Mouse (Mus musculus) ES-E14 (cell line): ENCODE measurements at regions not wholly inside any gene's neighbourhood (a gene's known extent, or its start where the extent isn't known, plus 50 kb on each side); places are given as distances from the start of the nearest gene placed in this dataset.

Experiments used
- DNase-seq: peaks from one replicate; pipeline ENCODE4 v3.0.0-alpha.2; 2013; ENCODE audit warnings: low read depth, low spot score
- H3K27ac ChIP-seq: 2 replicates; pipeline ENCODE4 v1.5.1; 2012; ENCODE audit warnings: low read depth, mild to moderate bottlenecking, low read length, moderate library complexity, mixed read lengths; ENCODE audit not compliant: poor library complexity, insufficient read depth, severe bottlenecking
- H3K36me3 ChIP-seq: 2 replicates; pipeline ENCODE4 v1.6.1; 2012; ENCODE audit warnings: mild to moderate bottlenecking, low read length, moderate library complexity, mixed read lengths; ENCODE audit not compliant: control insufficient read depth, poor library complexity, insufficient read depth, severe bottlenecking
- H3K4me1 ChIP-seq, 2 experiments: fragments of 150-350 bp in 1 of 2; sonication (generic) in 1 of 2; 2 replicates each; pipeline ENCODE4 v1.6.1; 2012; ENCODE audit warnings: low read length in 2 of 2, mild to moderate bottlenecking in 1 of 2, mixed read lengths in 1 of 2; ENCODE audit not compliant: control insufficient read depth in 2 of 2, insufficient read depth in 2 of 2, poor library complexity in 1 of 2
- H3K4me3 ChIP-seq, 2 experiments: fragments of 150-350 bp in 1 of 2; sonication (generic) in 1 of 2; 2 replicates each; pipeline ENCODE4 v1.5.1; 2012; ENCODE audit warnings: low read length in 2 of 2, low read depth in 1 of 2, mild to moderate bottlenecking in 1 of 2, mixed read lengths in 1 of 2; ENCODE audit not compliant: insufficient read depth in 1 of 2, poor library complexity in 1 of 2, severe bottlenecking in 1 of 2
- H3K9ac ChIP-seq: 2 replicates; pipeline ENCODE4 v1.6.1; 2012; ENCODE audit warnings: low read depth, mild to moderate bottlenecking, low read length, mixed read lengths; ENCODE audit not compliant: poor library complexity, insufficient read depth, severe bottlenecking
- H3K9me3 ChIP-seq: fragments of 150-350 bp; sonication (generic); 2 replicates; pipeline ENCODE4 v1.6.1; 2012; ENCODE audit warnings: low read depth, mild to moderate bottlenecking, low read length; ENCODE audit not compliant: control insufficient read depth, insufficient read depth
- CHD2 ChIP-seq: IDR thresholded peaks from 2 replicates; pipeline ENCODE4 v1.6.1; 2014; ENCODE audit warnings: mild to moderate bottlenecking, low read depth, low read length, inconsistent platforms
- HCFC1 ChIP-seq: IDR thresholded peaks from 2 replicates; pipeline ENCODE4 v1.6.1; 2012; ENCODE audit warnings: low read length, inconsistent platforms, borderline replicate concordance; ENCODE audit not compliant: insufficient read depth
- MAFK ChIP-seq: IDR thresholded peaks from 2 replicates; pipeline ENCODE4 v1.6.1; 2014; ENCODE audit warnings: mild to moderate bottlenecking, low read depth, low read length, inconsistent platforms; ENCODE audit not compliant: insufficient read depth
- ZC3H11A ChIP-seq: IDR thresholded peaks from 2 replicates; pipeline ENCODE4 v1.6.1; 2012; ENCODE audit warnings: low read depth, mild to moderate bottlenecking, inconsistent platforms, low read length, borderline replicate concordance
- ZNF384 ChIP-seq: IDR thresholded peaks from 2 replicates; pipeline ENCODE4 v1.6.1; 2012; ENCODE audit warnings: low read depth, low read length, inconsistent platforms
- in situ Hi-C, 2 experiments: fragments of 600-800 bp; cut with MboI; formaldehyde crosslinking; loops; one replicate each; pipeline ENCODE4 v1.15.1; 2025; ENCODE audit warnings: low sequenced_read_pairs in 2 of 2, inconsistent platforms in 1 of 2; ENCODE audit not compliant: unreplicated experiment in 2 of 2

DNA sequence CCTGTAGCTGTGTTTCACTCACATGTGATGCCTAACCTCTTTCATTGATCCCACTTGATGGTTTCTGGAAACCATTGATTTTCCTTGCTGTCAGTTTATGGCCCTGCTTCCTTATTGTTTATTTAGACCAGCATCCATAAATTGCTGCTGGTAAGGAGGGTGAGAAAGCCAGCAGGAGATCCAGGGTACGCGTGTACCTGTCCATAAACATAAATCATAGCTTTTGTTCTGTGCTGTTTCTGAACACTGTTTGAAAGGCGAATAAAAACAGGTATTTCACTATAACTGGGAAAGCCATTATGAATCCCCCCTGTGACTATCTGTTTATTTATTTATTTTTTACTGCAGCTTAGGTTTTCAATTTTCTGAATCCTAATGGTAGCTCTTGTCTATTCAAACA is 263.1 kb upstream of the Megf9 start:
- no peaks in the 10 kb centered on the region for H3K9me3 ChIP-seq
- H3K4me3 ChIP-seq = no peak overlapping the region
- no peaks in the 10 kb centered on the region for H3K36me3 ChIP-seq
- DNase-seq = no peak
- no peaks in the 10 kb centered on the region for H3K4me1 ChIP-seq
- H3K27ac ChIP-seq = no peak overlapping the region
- TF ChIP-seq ZNF384 (no peak), CHD2 (no peak), HCFC1 (no peak), MAFK (no peak), ZC3H11A (no peak)
- H3K9ac ChIP-seq = no peak overlapping the region
- in situ Hi-C loops = no loop called here

GRCm38 (mm10) chr4:70783487-70783886 is 248.7 kb upstream of the Megf9 start:
- H3K36me3 ChIP-seq = no peaks in the 10 kb centered on the region
- in situ Hi-C loops = no loop called here
- H3K9me3 ChIP-seq = no peaks in the 10 kb centered on the region
- no peak overlapping the region for H3K9ac ChIP-seq
- no peak overlapping the region for H3K4me3 ChIP-seq
- DNase-seq = no peak
- TF ChIP-seq ZNF384 (no peak), CHD2 (no peak), HCFC1 (no peak), ZC3H11A (no peak), MAFK (no peak)
- H3K4me1 ChIP-seq = no peaks in the 10 kb centered on the region
- H3K27ac ChIP-seq = no peak overlapping the region

DNA sequence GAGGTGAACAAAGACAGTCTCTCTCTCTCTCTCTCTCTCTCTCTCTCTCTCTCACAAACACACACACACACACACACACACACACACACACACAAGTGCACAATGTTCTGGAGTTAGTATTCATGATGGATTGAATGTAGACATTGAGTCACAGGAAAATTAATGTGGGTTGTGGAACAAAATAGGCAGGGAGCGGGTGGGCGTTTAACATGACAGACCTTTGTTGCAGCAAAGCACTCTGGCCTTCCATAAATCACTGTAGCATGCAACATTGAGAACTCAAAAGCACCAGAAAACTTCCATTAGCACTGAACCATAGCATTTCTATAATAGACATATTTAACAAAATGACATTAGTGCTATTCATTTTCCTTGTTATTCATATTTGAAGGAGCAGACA is 246.8 kb upstream of the Megf9 start:
- H3K9me3 ChIP-seq = no peaks in the 10 kb centered on the region
- no peak overlapping the region for H3K9ac ChIP-seq
- TF ChIP-seq ZNF384 (no peak), MAFK (no peak)
- in situ Hi-C loops = no loop called here
- no peaks in the 10 kb centered on the region for H3K4me1 ChIP-seq
- no peak for DNase-seq
- no peak overlapping the region for H3K27ac ChIP-seq
- no peaks in the 10 kb centered on the region for H3K36me3 ChIP-seq
- H3K4me3 ChIP-seq = no peak overlapping the region

DNA sequence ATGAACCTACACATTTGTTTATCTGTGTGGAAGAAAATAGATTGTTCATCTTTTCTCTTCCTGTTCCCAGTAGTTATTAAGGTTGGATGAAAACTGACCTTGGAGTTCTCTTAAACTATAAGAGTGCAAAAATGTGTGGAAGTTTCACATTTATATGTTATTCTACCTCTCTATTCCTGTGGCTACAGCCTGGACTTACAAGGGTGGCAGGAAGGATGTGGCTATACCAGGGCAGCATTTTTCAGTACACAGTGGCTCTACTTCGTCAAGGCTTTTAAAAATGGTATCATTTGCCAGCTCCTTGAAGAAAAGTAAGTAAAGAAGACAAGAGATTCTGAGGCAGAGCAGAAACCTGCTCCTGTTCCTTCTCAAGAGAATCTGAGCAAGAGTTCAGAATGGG is 241.5 kb upstream of the Megf9 start:
- no peak for DNase-seq

GRCm38 (mm10) chr4:70743425-70743824 is 208.6 kb upstream of the Megf9 start:
- no peak for TF ChIP-seq MAFK
- no peak for TF ChIP-seq ZC3H11A
- no peak for TF ChIP-seq ZNF384
- TF ChIP-seq CHD2 = no peak
- no peak for TF ChIP-seq HCFC1
- in situ Hi-C loops = no loop called here
- H3K9ac ChIP-seq = no peak overlapping the region
- no peak overlapping the region for H3K4me3 ChIP-seq
- H3K27ac ChIP-seq = no peak overlapping the region
- no peaks in the 10 kb centered on the region for H3K9me3 ChIP-seq
- H3K36me3 ChIP-seq = no peaks in the 10 kb centered on the region
- DNase-seq = no peak
- H3K4me1 ChIP-seq = no peaks in the 10 kb centered on the region

More for the DNA sequence above, 241.5 kb upstream of the Megf9 start:
- no peaks in the 10 kb centered on the region for H3K4me1 ChIP-seq
- no peak overlapping the region for H3K4me3 ChIP-seq
- in situ Hi-C loops = no loop called here
- no peak overlapping the region for H3K27ac ChIP-seq
- TF ChIP-seq ZNF384 (no peak), HCFC1 (no peak), ZC3H11A (no peak), MAFK (no peak), CHD2 (no peak)
- H3K36me3 ChIP-seq = no peaks in the 10 kb centered on the region
- H3K9ac ChIP-seq = no peak overlapping the region
- H3K9me3 ChIP-seq = no peaks in the 10 kb centered on the region
